Mouse (Mus musculus): ENCODE measurements at regions not wholly inside any gene's neighbourhood (a gene's known extent, or its start where the extent isn't known, plus 50 kb on each side); places are given as distances from the start of the nearest gene placed in this dataset.

GRCm38 (mm10) chr9:71399346-71399745 lies 86.4 kb downstream of the Polr2m start:
- H3K4me3 ChIP-seq (ENCODE audit: control insufficient read depth in 1 of 2, insufficient read depth in 1 of 2, low read depth in 1 of 2, low read length in 2 of 2) = no peak overlapping the region
- no peaks in the 10 kb centered on the region for H3K9me3 ChIP-seq (ENCODE audit: control insufficient read depth, low read length)
- H3K36me3 ChIP-seq (ENCODE audit: control insufficient read depth, insufficient read depth, low read length) = no peaks in the 10 kb centered on the region
- WGBS = 81% methylated on average over 1 of the region's 1 CpGs
- H3K4me2 ChIP-seq (ENCODE audit: low read length) = no peak overlapping the region
- no peaks in the 10 kb centered on the region for H3K27me3 ChIP-seq (ENCODE audit: control insufficient read depth, insufficient read depth, low read length)
- no peak for ATAC-seq (ENCODE audit: insufficient number of reproducible peaks, insufficient read depth, low FRiP score, low read depth)
- no peak overlapping the region for H3K9ac ChIP-seq (ENCODE audit: low read length)
- peaks cover 0 to 6% of the 10 kb centered on the region in 2 experiments; a peak in 1 of 4 replicates for H3K4me1 ChIP-seq (ENCODE audit: control insufficient read depth in 2 of 2, insufficient read depth in 2 of 2, low read length in 2 of 2)
- no peak overlapping the region for H3K27ac ChIP-seq (replicated peaks in 1 of 2; ENCODE audit: control insufficient read depth in 1 of 2, insufficient read depth in 1 of 2, low read depth in 2 of 2, low read length in 2 of 2)

- H3K36me3 ChIP-seq (ENCODE audit: control insufficient read depth, insufficient read depth, low read length) = no peaks in the 10 kb centered on the region
- 66% methylated on average over 7 of the region's 7 CpGs for WGBS
- no peak overlapping the region for H3K27ac ChIP-seq (replicated peaks in 1 of 2; ENCODE audit: control insufficient read depth in 1 of 2, insufficient read depth in 1 of 2, low read depth in 2 of 2, low read length in 2 of 2)
- H3K4me1 ChIP-seq (ENCODE audit: control insufficient read depth in 2 of 2, insufficient read depth in 2 of 2, low read length in 2 of 2) = peaks cover 0 to 6% of the 10 kb centered on the region in 2 experiments; a peak in 1 of 4 replicates
- ATAC-seq (ENCODE audit: insufficient number of reproducible peaks, insufficient read depth, low FRiP score, low read depth) = no peak
- H3K4me2 ChIP-seq (ENCODE audit: low read length) = no peak overlapping the region
- no peaks in the 10 kb centered on the region for H3K27me3 ChIP-seq (ENCODE audit: control insufficient read depth, insufficient read depth, low read length)
- H3K9me3 ChIP-seq (ENCODE audit: control insufficient read depth, low read length) = no peaks in the 10 kb centered on the region
- no peak overlapping the region for H3K4me3 ChIP-seq (ENCODE audit: control insufficient read depth in 1 of 2, insufficient read depth in 1 of 2, low read depth in 1 of 2, low read length in 2 of 2)
- H3K9ac ChIP-seq (ENCODE audit: low read length) = no peak overlapping the region
Measured at GRCm38 (mm10) chr9:71396784-71397183, 89.0 kb downstream of the Polr2m start.

- Histone ChIP-seq H3K36me3 (ENCODE audit: control insufficient read depth, insufficient read depth, low read length) (no peaks in the 10 kb centered on the region), H3K9ac (ENCODE audit: low read length) (no peak overlapping the region), H3K4me1 (ENCODE audit: control insufficient read depth in 2 of 2, insufficient read depth in 2 of 2, low read length in 2 of 2) (peaks cover 2 to 5% of the 10 kb centered on the region in 2 experiments; a peak in 3 of 4 replicates), H3K4me2 (ENCODE audit: low read length) (no peak overlapping the region), H3K27ac (replicated peaks in 1 of 2; ENCODE audit: control insufficient read depth in 1 of 2, insufficient read depth in 1 of 2, low read depth in 2 of 2, low read length in 2 of 2) (no peak overlapping the region), H3K27me3 (ENCODE audit: control insufficient read depth, insufficient read depth, low read length) (no peaks in the 10 kb centered on the region), H3K4me3 (ENCODE audit: control insufficient read depth in 1 of 2, insufficient read depth in 1 of 2, low read depth in 1 of 2, low read length in 2 of 2) (no peak overlapping the region), H3K9me3 (ENCODE audit: control insufficient read depth, low read length) (no peaks in the 10 kb centered on the region)
- ATAC-seq (ENCODE audit: insufficient number of reproducible peaks, insufficient read depth, low FRiP score, low read depth) = no peak
- 75% methylated on average over 5 of the region's 5 CpGs for WGBS
Measured at GRCm38 (mm10) chr9:71390221-71390620, 95.5 kb downstream of the Polr2m start.

GRCm38 (mm10) chr9:71387426-71387825 lies 98.3 kb downstream of the Polr2m start:
- H3K36me3 ChIP-seq (ENCODE audit: control insufficient read depth, insufficient read depth, low read length) = no peaks in the 10 kb centered on the region
- 83% methylated on average over 7 of the region's 7 CpGs for WGBS
- H3K27ac ChIP-seq (replicated peaks in 1 of 2; ENCODE audit: control insufficient read depth in 1 of 2, insufficient read depth in 1 of 2, low read depth in 2 of 2, low read length in 2 of 2) = no peak overlapping the region
- no peaks in the 10 kb centered on the region for H3K9me3 ChIP-seq (ENCODE audit: control insufficient read depth, low read length)
- no peak overlapping the region for H3K4me3 ChIP-seq (ENCODE audit: control insufficient read depth in 1 of 2, insufficient read depth in 1 of 2, low read depth in 1 of 2, low read length in 2 of 2)
- no peak for ATAC-seq (ENCODE audit: insufficient number of reproducible peaks, insufficient read depth, low FRiP score, low read depth)
- H3K27me3 ChIP-seq (ENCODE audit: control insufficient read depth, insufficient read depth, low read length) = no peaks in the 10 kb centered on the region
- H3K4me2 ChIP-seq (ENCODE audit: low read length) = no peak overlapping the region
- no peak overlapping the region for H3K9ac ChIP-seq (ENCODE audit: low read length)
- peaks cover 2 to 5% of the 10 kb centered on the region in 2 experiments; a peak in 3 of 4 replicates for H3K4me1 ChIP-seq (ENCODE audit: control insufficient read depth in 2 of 2, insufficient read depth in 2 of 2, low read length in 2 of 2)

- Histone ChIP-seq H3K4me3 (ENCODE audit: control insufficient read depth in 1 of 2, insufficient read depth in 1 of 2, low read depth in 1 of 2, low read length in 2 of 2) (no peak overlapping the region), H3K4me1 (ENCODE audit: control insufficient read depth in 2 of 2, insufficient read depth in 2 of 2, low read length in 2 of 2) (peaks cover 2 to 5% of the 10 kb centered on the region in 2 experiments; a peak in 3 of 4 replicates), H3K4me2 (ENCODE audit: low read length) (no peak overlapping the region), H3K9ac (ENCODE audit: low read length) (no peak overlapping the region), H3K36me3 (ENCODE audit: control insufficient read depth, insufficient read depth, low read length) (no peaks in the 10 kb centered on the region), H3K27me3 (ENCODE audit: control insufficient read depth, insufficient read depth, low read length) (no peaks in the 10 kb centered on the region), H3K27ac (replicated peaks in 1 of 2; ENCODE audit: control insufficient read depth in 1 of 2, insufficient read depth in 1 of 2, low read depth in 2 of 2, low read length in 2 of 2) (no peak overlapping the region), H3K9me3 (ENCODE audit: control insufficient read depth, low read length) (no peaks in the 10 kb centered on the region)
- no peak for ATAC-seq (ENCODE audit: insufficient number of reproducible peaks, insufficient read depth, low FRiP score, low read depth)
- WGBS = 43% methylated on average over 4 of the region's 4 CpGs
Measured at GRCm38 (mm10) chr9:71383901-71384300, 101.8 kb downstream of the Polr2m start.

- no peaks in the 10 kb centered on the region for H3K27me3 ChIP-seq (ENCODE audit: control insufficient read depth, insufficient read depth, low read length)
- no peak overlapping the region for H3K9ac ChIP-seq (ENCODE audit: low read length)
- WGBS = 67% methylated on average over 4 of the region's 4 CpGs
- no peaks in the 10 kb centered on the region for H3K36me3 ChIP-seq (ENCODE audit: control insufficient read depth, insufficient read depth, low read length)
- H3K9me3 ChIP-seq (ENCODE audit: control insufficient read depth, low read length) = no peaks in the 10 kb centered on the region
- no peaks in the 10 kb centered on the region; a peak in 1 of 4 replicates for H3K4me1 ChIP-seq (ENCODE audit: control insufficient read depth in 2 of 2, insufficient read depth in 2 of 2, low read length in 2 of 2)
- H3K27ac ChIP-seq (replicated peaks in 1 of 2; ENCODE audit: control insufficient read depth in 1 of 2, insufficient read depth in 1 of 2, low read depth in 2 of 2, low read length in 2 of 2) = no peak overlapping the region
- H3K4me3 ChIP-seq (ENCODE audit: control insufficient read depth in 1 of 2, insufficient read depth in 1 of 2, low read depth in 1 of 2, low read length in 2 of 2) = no peak overlapping the region
- no peak overlapping the region for H3K4me2 ChIP-seq (ENCODE audit: low read length)
- ATAC-seq (ENCODE audit: insufficient number of reproducible peaks, insufficient read depth, low FRiP score, low read depth) = no peak
Measured at GRCm38 (mm10) chr9:71379731-71380250, 105.9 kb downstream of the Polr2m start.

- Histone ChIP-seq H3K27ac (replicated peaks in 1 of 2; ENCODE audit: control insufficient read depth in 1 of 2, insufficient read depth in 1 of 2, low read depth in 2 of 2, low read length in 2 of 2) (no peak overlapping the region), H3K9me3 (ENCODE audit: control insufficient read depth, low read length) (peaks cover 3% of the 10 kb centered on the region; the same call in 1 of the 2 replicates), H3K36me3 (ENCODE audit: control insufficient read depth, insufficient read depth, low read length) (no peaks in the 10 kb centered on the region), H3K4me3 (ENCODE audit: control insufficient read depth in 1 of 2, insufficient read depth in 1 of 2, low read depth in 1 of 2, low read length in 2 of 2) (no peak overlapping the region), H3K9ac (ENCODE audit: low read length) (no peak overlapping the region), H3K4me2 (ENCODE audit: low read length) (no peak overlapping the region), H3K27me3 (ENCODE audit: control insufficient read depth, insufficient read depth, low read length) (no peaks in the 10 kb centered on the region), H3K4me1 (ENCODE audit: control insufficient read depth in 2 of 2, insufficient read depth in 2 of 2, low read length in 2 of 2) (peaks cover 4 to 9% of the 10 kb centered on the region in 2 experiments; a peak in 3 of 4 replicates)
- no peak for ATAC-seq (ENCODE audit: insufficient number of reproducible peaks, insufficient read depth, low FRiP score, low read depth)
- WGBS = 85% methylated on average over 5 of the region's 5 CpGs
Measured at GRCm38 (mm10) chr9:71369760-71370159, 116.0 kb downstream of the Polr2m start.

- H3K9me3 ChIP-seq (ENCODE audit: control insufficient read depth, low read length) = peaks cover 3% of the 10 kb centered on the region; the same call in 1 of the 2 replicates
- H3K4me2 ChIP-seq (ENCODE audit: low read length) = no peak overlapping the region
- H3K27ac ChIP-seq (replicated peaks in 1 of 2; ENCODE audit: control insufficient read depth in 1 of 2, insufficient read depth in 1 of 2, low read depth in 2 of 2, low read length in 2 of 2) = no peak overlapping the region
- no peaks in the 10 kb centered on the region for H3K36me3 ChIP-seq (ENCODE audit: control insufficient read depth, insufficient read depth, low read length)
- peaks cover 6 to 14% of the 10 kb centered on the region in 2 experiments; a peak in 3 of 4 replicates for H3K4me1 ChIP-seq (ENCODE audit: control insufficient read depth in 2 of 2, insufficient read depth in 2 of 2, low read length in 2 of 2)
- H3K9ac ChIP-seq (ENCODE audit: low read length) = no peak overlapping the region
- H3K27me3 ChIP-seq (ENCODE audit: control insufficient read depth, insufficient read depth, low read length) = no peaks in the 10 kb centered on the region
- WGBS = 79% methylated on average over 2 of the region's 2 CpGs
- no peak overlapping the region for H3K4me3 ChIP-seq (ENCODE audit: control insufficient read depth in 1 of 2, insufficient read depth in 1 of 2, low read depth in 1 of 2, low read length in 2 of 2)
- no peak for ATAC-seq (ENCODE audit: insufficient number of reproducible peaks, insufficient read depth, low FRiP score, low read depth)
Measured at GRCm38 (mm10) chr9:71369202-71369601, 116.5 kb downstream of the Polr2m start.
